Mouse (Mus musculus): Measurements from ENCODE around the gene Nudt7.

DNA sequence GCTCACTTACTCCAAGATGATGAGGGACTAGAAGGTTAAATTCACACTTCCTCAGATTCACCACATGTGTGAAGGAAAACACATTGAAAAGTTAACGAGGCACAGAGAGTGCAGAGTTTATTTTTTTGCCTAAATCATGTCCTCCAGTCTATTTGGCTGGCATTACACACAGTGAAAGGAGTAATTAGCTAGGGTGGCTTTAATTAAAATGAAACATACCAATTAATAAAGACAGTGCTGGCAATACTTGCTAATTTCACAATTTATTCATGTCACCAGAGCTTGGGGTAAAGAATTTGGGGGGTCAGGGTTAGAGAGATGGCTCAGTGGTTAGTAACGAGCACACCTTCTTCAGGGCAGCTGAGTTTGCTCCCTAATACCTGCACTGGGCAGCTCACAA lies 25.2 kb downstream of the Nudt7 start:
- TF ChIP-seq CTCF (IDR thresholded peaks at IDR 0.05): no peak
- TF ChIP-seq POLR2A (IDR thresholded peaks at IDR 0.05; ENCODE audit: insufficient read depth, low read depth, low read length): no peak

Measured in heart, adult 2 months (tissue).